Mouse (Mus musculus) right cerebral cortex, adult 18-20 months (tissue): ENCODE measurements around the gene Syndig1l.
A peak's percentile ranks its signal among the peaks of the same experiment; 100 is the strongest.

Source experiments
- DNase-seq: peaks from one replicate; pipeline ENCODE4 v3.0.0; 2022; ENCODE audit warnings: mixed read lengths

Syndig1l gene

GRCm38 (mm10) chr12:84671646-84672045 is 27.0 kb downstream of the Syndig1l start:
- no peak for DNase-seq

- DNase-seq = no peak
Measured at GRCm38 (mm10) chr12:84670555-84670954, 28.1 kb downstream of the Syndig1l start.

GRCm38 (mm10) chr12:84653912-84654311 is 44.7 kb downstream of the Syndig1l start:
- DNase-seq = peak; percentile 35

GRCm38 (mm10) chr12:84650234-84650633 is 48.4 kb downstream of the Syndig1l start:
- no peak for DNase-seq

GRCm38 (mm10) chr12:84640654-84641053 is 58.0 kb downstream of the Syndig1l start, which contains the start of gene Vrtn:
Vrtn (plus strand) TSS chr12:84641019.
- no peak for DNase-seq

- DNase-seq = no peak
Measured at GRCm38 (mm10) chr12:84640253-84640652, 58.4 kb downstream of the Syndig1l start.

GRCm38 (mm10) chr12:84631867-84632266 is 66.8 kb downstream of the Syndig1l start:
- DNase-seq = no peak
